Mouse (Mus musculus): ENCODE results near the gene Efcab11.

DNA sequence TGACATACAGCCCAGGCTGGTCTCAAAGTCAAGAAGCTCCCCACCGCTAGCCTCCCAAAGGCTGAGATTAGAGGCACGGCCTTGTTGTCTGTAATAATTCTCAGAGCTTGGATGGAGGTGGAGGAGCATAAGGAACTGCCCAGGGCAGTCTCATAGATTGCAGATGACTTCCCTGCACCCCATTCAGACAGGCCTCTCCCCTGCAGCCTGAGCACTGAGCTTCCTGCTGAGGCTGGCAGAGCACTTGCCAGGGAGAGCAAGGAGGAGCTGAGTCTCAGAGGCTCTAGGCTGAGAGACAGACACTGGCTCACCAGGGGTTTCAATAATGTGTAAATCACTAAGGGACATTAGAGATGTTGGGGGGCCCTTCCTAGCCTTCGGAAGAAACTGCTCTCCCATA, 147.3 kb downstream of the Efcab11 start:
- TF ChIP-seq CTCF (IDR thresholded peaks at IDR 0.05; ENCODE audit: insufficient read depth, low read length): no peak
- no peak for TF ChIP-seq POLR2A (IDR thresholded peaks at IDR 0.05; ENCODE audit: borderline replicate concordance, extremely low read depth, low read depth, low read length)

All from lung, adult 2 months (tissue).